Mouse (Mus musculus) retina, adult 2 months (tissue): ENCODE measurements around the gene Slc6a11.

ENCODE experiments used
- DNase-seq: peaks from one replicate; pipeline ENCODE4 v3.0.0-alpha.2; 2012; ENCODE audit warnings: low read depth, low spot score

Gene Slc6a11

DNA sequence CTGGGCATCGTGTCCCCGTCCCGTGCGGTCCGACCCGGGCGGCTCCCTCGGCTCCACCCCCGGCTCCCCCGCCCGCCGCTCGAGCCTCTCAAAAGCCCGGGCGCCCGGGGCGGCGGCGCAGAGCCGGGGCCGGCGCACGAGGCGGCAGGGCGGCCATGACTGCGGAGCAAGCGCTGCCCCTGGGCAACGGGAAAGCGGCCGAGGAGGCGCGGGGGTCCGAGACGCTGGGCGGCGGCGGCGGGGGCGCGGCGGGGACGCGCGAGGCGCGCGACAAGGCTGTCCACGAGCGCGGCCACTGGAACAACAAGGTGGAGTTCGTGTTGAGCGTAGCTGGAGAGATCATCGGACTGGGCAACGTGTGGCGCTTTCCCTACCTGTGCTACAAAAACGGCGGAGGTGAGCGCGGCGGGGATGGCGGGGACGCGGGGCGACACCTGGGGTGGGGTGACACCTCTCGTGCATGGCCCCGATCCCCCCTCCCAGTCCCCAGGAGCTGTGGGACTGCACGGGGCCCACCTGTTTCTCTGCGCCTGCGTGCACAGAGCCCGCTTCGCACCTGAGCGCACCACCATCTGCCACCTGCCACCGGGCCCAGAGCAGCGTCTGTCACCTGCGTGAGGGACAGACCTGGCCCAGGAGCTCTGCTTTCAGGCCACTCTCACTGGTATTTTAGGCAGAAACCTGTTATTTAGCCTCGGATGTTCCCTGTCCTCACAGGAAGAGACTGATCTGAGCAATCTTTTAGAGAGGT lies at the start of gene Slc6a11:
TSS of gene Slc6a11 (plus strand) at position 120 of the 751 bp plus-strand sequence.
- no peak for DNase-seq

DNA sequence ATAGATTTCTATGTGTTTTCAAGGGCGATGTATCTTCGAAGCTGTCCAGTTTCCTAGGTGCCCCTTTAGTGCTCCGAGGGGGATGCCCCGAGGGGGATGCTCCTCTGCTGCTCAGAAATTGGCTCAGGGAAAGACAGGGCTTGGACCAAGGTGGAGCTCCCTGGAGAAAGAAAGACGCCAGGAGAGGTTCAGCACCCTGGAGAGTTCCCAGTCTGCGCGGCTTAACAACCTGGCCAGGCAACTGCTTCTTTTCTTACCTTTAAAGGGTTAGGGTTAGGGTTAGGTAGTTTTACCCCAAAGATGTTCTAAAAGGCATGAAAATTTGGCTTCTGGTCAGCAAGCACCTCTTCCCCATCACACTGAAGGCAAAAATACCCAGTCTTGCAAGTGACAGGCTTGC lies 43.9 kb upstream of the Slc6a11 start:
- DNase-seq, result no peak

DNA sequence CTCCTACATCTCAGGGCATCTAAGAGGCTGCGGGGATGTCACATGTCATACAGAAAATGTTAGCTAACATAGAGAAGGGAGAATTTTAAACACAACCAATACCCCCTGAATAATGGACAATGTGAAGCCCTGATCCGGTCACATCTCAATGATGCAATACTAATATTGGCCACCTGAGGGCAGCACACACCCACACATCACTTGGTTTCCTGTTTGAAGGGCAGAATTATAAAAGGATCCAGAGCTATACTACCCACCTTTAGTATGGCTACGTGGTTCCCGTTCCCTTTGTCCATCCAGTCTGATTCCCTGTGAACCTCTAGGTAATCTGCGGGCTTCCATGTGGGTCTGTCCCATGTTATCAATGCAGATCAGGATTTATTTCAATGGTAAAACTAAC lies 41.4 kb upstream of the Slc6a11 start:
- peak; percentile 53 for DNase-seq

DNA sequence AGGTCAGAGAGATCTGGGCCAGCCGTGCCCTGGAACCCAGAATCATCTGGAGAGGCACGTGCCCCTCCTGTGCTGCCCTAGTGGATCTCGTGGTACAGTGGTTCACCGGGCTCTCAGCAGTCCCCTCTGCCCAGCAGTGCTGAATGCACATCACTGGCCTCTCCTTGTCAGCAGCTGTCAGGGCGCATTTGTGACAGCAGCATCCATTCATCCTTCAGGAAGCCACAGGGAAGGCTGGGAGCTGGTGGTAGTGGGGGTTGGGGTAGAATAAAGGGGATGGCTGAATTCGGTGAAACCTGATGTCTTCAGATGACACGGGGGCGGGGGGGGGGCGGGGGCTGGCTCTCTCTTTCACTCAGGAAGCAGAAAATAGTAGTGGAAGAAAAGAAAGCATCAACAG lies 38.8 kb upstream of the Slc6a11 start:
- DNase-seq, result no peak

DNA sequence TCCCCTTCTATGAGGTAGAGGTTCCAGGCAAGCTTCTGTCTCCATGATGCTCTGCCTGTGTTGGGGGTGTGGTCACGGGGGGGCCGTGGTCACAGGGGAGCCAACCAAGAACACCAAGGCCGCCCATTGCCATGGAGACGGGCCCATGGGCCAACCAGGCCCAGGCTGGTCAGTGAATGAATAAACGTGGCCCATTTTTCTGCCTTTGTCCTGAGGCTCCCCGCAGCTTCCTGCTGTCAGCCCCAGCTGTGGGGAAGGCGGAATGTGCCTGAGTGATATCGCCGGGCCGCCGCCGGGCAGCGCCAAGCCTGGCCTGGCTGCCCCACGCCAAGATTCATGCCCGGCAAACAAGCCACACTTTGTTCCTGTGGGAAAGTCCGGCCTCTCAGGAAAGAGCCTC lies 36.8 kb upstream of the Slc6a11 start:
- no peak for DNase-seq

DNA sequence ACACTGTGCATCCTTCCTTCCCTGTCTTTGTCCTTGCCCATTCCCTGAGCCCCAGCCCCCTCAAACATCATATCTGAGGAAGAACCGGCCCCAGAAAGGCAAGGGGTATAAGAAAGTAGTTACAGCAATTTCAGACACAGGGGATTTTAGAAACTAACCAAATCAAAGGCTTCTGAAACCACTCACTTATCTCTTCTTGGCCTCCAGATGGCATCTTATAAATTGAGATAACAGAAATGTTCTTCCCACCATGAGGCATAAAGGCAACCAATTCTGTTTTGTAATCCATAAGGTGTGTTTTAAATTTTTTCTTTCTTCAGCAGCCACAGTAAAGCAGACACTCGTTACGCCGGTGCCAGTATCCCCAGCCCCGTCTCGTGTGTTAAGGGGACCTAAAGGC lies 34.5 kb upstream of the Slc6a11 start:
- no peak for DNase-seq

DNA sequence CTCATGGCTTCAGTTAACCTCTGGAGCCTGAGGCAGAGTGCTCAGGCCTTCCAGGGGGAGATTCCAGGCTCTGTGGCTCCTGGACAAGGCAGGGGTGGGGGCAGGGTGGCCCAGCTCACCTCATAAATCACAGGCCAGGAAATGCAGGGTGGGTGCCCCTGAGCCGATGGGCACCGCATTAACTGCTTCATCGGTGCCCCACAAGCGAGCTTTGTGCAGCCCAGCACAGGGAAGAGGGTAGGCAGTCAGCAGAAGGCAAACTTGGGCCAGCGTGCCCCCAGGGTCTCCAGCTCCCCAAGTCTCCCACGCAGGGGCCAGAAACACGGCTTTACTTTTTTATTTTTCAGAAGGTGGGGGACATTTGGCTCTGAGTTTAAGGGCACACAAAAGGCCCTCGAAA lies 29.1 kb upstream of the Slc6a11 start:
- no peak for DNase-seq

DNA sequence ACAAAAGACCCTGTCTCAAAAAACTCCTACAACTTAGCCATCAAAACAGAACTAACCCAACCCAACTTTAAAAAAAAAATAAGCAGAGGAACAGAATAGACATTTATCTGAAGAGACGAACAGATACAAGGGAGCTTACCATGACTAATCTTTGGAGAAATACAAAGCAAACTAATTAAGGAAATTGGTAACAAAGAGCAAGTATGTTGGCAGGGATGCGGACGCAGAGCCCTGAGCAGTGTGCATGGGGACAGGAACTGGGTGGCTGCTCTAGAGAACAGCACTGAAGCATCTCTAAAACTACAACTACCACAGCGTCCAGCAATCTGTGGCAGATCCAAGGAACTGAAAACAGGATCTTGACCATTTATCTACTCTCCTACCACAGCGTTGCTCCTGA lies 11.5 kb upstream of the Slc6a11 start:
- DNase-seq, result no peak

DNA sequence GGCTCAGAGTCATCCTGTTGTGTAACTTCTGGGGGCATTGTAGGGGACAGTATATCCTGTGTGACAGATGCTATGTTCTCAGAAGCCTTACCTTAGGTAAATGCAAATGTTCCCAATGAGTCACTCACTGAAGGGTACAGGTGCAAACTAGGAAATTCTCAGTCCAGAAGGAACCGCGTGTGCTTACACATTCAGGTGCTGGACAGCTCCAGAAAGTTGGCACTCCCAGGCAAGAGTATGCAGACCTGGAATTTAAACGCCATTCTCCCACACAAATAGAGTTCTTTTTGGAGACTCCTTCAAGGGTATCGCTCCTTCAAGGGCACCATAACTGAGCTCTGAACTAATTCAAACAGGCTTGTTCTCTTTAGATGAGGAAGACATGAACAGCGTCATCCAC lies 5.5 kb upstream of the Slc6a11 start:
- DNase-seq, result no peak

DNA sequence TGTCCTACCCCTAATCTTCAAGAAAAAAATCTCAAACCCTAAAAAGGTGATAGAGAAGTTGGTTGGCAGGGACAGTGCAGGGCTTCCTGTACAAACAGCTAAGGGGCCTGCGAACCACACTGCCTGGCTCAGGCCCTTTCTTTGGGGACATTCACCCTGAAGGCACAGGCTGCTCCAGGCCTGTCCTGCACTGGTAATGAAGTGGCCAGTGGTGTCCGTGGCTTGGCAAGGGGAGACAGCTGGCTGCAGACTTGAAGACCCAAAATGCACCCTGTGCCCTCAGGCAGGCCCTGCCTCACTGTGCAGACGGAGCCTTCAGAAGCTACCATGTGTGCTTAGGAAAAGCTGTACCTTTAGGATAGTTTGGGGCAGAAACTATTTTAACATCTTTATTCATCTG lies 1.4 kb downstream of the Slc6a11 start:
- no peak for DNase-seq

DNA sequence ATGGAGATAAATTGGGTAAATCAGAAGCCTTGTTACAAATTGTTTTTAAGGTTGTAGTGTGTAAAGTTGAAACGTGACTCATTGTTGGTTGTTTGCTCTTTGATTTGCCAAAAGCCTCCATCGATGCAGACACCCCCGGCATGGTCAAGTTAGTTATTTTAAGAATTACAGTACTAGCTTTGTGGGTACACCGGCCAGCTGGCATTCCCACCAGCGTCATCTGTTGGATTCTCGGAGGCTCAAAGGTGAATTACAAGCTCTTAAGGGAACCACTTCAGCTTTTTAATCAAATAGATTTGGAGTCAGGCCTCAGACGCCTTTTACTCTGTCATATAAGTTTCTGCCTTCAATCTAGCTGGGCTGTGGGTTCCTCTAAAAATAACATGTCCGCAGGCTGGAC lies 1.9 kb downstream of the Slc6a11 start:
- DNase-seq, result no peak

DNA sequence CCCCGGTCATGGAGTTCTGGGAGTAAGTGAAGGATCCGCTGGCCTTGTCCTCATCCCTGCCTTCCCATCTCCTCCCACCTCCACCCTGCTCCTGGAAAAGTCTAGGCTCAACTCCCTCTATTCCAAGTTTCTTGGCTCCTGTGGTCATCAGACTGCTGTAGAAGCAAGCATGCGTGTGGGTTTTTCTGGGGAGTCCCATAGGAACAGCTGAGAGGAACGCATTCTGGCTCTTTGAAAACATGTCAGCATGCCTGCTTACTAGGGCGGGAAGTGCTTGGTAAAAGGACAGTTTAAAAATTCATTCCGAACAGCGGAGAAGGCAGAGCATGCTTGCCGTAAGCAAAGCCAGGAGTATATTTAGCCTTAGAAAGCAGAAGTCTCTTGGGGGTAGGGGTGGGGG lies 7.9 kb downstream of the Slc6a11 start:
- no peak for DNase-seq

DNA sequence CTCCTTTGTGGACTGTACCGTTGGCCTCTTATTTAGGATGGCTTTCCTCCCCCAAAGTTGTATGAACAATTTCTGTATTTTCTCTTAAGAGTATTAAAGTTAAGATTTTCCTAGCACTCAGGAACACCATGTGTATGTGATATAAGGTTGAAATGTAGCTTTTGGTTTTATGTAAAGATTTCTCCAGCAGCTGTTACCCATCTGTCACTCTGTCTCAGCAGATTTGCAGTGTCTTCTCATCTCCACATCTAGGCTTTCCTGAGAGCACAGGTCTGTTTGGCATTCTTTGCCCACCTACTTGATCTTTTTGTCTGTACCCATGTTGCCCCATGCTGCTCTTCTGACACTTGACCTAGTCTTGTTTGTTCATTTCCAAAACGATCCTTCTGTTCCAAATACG lies 10.4 kb downstream of the Slc6a11 start:
- DNase-seq, result no peak

DNA sequence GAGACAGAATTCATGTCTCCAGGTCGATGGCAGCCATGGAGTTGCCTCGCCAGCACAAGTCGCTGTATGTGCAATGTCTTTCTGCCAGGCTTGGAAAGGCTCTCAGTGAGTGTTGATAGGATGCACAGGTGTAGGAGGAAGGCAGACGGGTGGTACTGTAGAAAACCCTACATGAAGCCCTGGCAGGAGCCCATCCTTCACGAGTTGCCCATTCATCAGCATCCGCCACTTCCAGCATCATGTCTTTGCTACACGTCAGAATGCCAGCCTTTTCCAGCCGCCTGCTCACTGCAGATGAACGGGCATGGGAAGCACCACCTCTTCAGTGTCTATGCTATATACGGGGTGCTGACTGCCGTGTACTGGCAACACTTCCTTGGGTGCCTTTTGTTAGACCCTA lies 11.4 kb downstream of the Slc6a11 start:
- no peak for DNase-seq

DNA sequence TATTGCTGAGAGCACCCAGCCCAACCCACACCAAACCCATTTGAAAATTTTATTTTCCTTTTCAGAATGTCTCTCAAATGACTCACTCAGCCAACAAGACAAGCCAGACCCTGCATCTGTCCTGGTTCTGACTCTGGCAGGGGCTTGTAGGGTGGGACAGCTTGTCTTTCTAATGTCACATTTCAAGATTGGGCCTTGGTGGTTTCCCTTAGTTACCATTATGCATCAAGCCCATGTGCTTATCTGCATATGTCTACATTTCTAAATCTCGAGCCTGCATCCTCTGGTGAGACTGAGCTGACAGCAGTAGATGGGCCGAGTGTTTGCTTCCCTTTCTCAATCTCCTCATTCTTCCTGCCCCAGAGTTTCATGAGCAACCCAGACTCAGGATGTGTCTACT lies 12.5 kb downstream of the Slc6a11 start:
- no peak for DNase-seq

DNA sequence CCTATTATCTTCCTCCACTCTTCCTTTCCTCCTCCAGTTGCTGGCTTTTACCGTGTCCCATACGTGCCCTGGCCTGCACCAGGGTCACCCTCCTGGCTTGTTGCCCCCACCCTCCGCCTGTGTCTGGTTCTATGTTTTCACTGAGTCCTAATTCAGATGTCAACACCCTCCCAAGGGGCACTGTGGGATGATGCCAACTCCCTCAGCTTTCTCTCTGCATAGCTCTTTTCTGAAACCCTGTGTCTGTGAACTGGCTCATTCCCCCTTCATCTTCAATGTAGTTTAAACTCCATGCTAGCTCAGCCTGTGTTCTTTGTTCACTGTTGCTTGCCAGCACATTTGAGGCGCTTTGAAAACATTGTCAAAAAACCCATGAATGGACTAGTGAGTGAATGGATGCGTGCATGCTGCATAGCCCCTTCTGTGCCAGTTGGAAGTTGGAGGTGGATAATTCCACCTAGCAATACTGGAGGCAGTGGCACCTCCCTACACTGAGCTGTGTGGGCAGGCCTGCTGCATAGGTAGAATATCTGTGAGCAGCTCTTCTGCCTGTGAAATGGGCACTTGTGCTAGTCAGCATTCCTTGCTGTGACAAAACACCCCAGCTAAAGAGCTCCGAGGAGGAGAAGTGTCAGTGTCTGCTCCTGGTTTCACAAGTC lies 13.5 kb downstream of the Slc6a11 start:
- no peak for DNase-seq

DNA sequence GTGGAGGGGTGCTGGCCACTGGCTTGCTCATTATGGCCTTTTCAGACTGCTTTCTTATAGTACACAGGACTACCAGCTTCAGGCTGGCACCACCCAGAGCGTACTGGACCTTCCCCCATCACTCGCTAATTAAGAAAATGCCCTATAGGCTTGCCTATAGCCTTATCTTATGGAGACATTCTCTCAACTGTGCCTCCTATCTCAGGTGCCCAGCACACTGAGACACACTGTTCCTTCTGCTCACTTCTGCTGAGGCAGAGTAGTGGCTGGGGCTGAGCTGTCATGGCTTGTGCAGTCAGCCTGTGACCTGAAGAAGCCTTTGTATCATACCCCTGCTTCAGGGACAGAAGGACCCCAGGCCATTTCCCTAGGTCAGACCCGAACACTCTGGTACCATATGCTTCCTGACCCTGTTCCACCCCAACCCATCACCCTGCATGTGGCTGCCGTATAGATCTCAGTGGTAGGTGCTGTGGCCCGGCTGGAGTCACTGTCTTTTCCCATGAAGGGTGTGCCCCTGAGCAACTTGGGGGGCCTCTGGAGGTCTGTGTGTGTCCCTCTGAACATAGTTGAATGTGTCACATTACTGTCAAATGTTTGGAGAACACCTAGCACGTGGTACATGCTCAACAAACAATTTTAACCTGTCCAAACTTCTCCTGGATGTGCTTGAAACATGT lies 14.7 kb downstream of the Slc6a11 start:
- DNase-seq, result no peak

DNA sequence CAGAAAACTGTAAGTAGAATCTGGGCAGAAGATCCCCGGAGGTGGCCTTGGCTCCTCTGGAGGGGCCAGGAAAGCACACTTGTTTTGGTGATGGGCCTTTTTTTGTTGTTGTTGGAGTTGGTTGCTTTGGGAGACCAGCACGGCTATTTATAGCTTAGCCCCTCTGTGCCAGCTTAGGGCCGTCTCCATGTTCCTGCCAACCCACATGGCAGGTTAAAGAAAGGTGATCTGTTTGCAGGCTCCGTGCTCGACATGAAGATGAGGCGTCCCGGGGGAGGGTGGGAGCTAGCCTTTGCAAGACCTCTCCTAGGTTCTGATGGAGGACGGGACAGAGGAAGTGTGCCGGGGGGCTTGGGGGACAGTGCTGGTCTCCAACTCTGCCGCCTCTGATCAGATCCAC lies 24.7 kb downstream of the Slc6a11 start:
- DNase-seq, result no peak

DNA sequence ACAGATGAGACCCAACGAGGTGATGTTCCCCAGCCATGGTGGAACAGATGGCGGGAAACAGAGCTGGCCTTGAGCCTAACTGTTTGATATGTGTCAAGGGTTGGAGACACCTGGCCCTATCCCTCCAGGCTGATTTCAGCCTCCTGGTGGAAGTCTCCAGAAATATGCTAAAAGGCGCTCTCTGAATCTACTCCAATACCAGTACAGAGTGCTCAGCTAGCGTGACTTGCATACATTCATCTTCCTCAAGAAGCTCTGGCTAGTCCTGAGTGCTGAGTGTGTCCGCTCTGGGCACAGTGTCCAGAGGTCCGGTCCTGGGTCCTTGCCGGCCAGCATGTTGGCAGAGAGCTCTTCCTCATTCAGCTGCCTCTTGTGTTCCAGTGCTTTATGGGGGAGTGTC lies 27.8 kb downstream of the Slc6a11 start:
- no peak for DNase-seq

DNA sequence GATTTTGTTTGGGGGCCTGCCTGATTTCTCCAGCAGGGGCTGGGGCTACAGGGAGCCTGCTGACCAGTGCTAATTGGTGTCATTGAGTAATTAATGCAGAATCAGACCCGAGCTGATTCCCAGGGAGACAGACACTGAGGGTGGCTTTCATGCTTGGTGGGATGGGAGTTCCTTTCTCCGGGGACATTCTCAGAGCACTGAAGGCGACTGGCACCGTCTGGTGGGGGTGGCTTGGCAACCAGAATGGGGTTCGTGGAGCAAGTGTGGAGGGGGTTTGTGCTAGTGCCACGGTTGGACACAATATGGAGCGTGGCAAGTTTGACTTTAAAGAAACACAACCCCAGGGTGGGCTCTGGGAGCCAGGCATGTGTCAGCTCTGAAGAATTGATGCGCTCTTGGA lies 29.7 kb downstream of the Slc6a11 start:
- DNase-seq, result no peak

DNA sequence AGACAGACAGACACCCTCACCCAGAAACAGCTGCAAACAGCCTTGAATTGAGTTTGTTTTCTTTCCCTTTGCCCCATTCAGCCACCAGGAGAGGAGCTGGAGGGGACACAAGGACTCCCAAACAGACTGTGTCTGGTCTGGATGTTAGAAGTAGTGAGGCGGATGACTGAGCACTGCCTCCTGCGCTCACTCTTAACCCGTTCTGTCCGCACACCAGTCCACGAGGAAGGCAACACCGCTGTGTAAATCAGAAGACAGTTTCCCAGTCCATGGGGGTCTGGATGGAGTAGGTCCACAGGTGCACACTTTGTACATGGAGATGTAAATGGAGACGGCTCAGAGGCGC lies 43.0 kb downstream of the Slc6a11 start:
- no peak for DNase-seq

DNA sequence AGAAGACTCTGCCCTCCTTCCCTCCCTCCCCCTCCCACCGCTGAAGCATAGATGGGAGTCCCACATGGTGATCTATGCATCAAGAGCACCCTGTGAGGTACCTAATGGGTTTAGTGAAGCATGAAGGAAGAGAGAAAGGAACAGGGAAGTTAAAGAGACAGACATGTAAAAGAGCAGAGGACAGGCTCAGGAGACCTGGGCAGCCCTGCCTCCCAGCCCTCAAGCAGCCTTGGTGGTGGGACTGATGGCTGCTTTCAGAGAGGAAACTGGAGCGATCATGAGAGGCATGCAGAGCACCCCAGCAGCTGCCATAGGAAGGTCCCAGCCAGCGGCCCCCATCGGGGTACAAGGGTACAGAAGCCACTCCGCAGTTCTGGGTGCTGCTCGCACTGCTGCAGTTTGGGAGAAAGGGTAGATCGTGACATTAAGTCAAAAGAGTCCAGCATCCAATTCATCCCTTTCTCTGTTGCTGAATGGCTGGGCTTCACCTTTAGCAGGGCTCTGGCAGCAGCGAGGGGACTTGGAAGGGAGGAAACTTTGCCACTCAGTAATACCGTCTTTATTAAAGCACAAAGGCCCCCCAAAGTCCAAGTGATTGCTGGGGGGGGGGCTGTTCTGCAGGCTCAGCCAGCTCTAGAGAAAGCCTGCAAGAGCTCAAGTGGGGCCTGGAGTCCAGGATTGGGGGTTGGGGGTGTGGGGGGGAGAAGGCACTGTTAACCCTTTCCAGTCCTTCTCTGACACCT lies 43.5 kb downstream of the Slc6a11 start:
- DNase-seq, result no peak
